Mouse (Mus musculus) heart, adult 8-10 months (tissue): ENCODE measurements at regions not wholly inside any gene's neighbourhood (a gene's known extent, or its start where the extent isn't known, plus 50 kb on each side); places are given as distances from the start of the nearest gene placed in this dataset.
"Not testable (repeated sequence)": the region's sequence is repeated elsewhere in the genome, so short reads cannot be mapped to it uniquely, and the experiment has no call there.

Experiments
- DNase-seq: peaks from one replicate; pipeline ENCODE4 v3.0.0; 2022; ENCODE audit warnings: low spot score

DNA sequence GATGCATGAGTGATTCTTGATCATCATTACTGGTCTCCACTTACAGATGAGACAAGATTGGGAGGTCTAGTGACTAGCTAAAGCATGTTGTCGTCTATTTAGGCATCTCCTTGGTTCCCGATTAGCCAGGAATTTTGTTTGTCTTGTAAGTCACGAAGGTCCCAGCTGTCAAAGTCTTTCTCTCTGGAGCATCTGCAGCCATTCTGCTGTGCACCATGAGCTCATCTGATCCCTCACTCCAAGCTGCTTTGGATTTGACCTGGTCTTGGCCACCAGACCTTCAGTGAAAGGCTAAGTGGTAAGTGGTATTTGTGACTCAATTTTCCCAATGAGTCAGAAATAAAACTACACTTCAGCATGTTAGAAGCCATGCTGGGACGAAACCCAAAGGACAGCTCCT, 53.3 kb upstream of the Creb5 start:
- peak; percentile 3 for DNase-seq

DNA sequence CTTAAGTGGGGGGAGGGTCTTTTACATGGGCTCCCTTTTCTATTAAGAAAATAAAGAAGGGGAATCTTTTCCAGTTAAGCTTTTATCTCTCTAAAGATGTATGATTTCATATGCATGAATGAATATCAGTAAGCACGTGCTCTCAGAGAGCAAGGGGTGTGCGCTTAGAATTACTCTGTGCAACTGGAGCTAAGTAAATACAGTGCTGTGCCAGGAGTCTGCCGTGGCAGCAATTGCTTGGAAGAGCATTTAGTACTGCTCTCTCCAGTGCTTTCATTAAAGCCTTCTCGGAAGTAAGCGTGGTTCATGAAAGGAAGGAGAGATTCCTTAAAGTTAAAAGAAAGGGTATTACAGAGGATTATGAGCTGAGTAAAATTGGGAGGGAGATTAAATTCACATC, 54.5 kb upstream of the Creb5 start:
- DNase-seq: no peak

DNA sequence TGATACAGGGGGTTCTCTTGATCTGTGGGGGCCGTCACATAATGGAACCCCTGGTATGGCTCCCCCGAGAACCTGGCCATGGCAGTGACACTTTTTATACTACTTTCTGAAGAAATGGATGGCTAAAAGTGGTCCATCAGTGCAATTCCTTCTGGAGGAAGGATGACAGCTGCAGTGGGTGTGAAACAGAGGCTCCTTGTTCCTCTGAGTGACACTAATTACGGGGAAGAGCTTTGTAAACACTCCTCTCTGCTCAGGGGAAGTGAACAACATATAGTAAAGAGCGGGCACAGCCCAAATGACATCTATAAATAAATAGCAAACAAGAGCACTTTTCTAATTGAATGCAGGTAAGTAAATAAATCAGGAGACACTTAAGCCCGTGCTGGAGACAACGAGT, 57.7 kb upstream of the Creb5 start:
- no peak for DNase-seq

DNA sequence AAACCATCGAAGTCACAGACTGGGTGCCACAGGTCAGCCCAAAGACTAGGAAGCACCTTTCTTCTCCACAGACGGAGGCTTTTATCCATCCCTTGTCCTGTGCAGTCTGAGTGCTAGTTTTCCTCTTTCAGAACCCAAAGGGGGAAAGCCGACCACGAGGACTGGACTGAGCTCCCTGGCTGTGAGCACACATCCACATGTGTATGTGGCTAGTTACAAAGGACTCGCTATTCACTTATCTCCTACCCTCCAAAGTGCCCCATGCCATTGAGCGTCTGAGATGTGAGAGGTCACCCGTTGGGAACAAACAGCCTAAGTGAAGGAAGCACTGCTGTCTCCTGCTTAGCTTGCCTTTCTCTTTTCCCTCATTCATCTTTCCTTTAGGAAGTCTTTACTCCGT, 65.0 kb upstream of the Creb5 start:
- no peak for DNase-seq

DNA sequence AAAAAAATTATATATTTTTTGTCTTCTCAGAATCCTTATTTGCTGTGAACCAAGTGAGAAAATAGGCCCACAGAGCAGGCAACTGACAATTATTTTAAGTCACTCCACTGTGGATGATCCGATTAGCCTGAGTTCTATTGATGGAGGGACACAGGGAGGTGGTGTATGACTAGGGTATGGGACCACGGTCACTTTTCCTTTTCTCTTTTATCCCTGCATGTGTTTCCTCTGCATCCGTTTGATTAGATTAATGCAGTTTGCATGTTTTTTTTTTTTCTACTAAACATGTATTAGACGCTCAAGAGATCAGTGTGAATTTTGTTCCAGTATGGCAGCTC, 65.4 kb upstream of the Creb5 start:
- no peak for DNase-seq

DNA sequence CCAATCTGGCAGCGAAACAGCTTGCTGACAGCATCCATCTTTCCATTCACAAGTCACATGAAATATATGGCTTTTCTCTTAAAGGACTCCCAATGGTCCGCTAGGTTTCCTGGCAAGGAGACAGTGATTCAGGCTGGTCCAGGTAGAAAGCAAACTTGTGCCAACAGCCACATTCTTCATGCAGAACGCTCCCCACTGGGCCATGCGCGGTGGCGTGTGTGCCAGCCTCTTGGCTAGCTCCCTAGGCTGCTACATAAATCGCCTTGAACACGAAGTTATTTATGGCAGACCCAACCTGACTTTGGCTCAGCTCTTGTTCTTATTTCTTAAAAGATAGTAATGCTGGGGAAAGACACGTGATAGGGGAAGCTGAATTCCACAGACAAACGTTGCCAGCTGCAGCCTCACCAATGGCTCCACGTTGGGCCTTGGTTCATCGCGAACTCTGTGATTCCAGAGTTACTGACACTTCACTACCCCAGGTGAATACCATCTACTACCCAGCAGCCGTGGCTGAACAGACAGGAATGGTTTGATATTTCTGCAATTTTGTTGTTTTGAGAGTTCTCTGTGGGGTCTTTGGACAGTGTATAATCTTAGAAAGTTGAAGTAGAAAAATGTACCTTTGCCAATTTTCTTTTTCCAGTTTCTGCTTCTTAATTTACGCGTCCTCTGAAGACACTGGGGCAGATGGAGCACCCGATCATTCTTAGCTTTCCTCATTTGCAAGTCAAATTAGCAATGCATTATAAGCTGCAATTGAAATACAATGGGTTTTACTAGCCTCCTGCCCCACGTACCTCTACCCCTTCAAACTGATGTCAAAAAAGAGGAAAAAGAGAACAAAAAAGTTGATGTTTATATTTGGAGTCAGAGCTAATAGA, 66.0 kb upstream of the Creb5 start:
- DNase-seq: no peak

DNA sequence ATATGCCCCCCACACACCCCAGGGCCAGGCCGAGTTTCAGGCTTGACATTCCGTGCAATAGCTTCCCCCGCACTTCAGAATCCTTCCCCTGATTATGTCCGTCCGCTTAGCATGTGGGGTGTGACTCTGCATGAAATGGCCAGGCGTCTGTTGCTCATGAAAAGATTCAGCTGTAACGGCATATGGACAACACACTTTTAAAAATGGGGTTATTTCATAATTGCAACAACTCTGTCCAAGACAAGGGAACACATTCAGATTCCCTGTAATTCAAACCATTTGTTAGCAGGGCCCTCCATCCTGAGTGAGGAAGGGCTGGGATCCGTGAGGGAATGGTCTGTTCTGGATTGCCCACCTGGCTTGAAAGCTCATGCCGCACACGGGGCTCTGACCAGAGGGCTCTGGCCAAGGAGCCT, 68.2 kb upstream of the Creb5 start:
- DNase-seq: peak; percentile 58

DNA sequence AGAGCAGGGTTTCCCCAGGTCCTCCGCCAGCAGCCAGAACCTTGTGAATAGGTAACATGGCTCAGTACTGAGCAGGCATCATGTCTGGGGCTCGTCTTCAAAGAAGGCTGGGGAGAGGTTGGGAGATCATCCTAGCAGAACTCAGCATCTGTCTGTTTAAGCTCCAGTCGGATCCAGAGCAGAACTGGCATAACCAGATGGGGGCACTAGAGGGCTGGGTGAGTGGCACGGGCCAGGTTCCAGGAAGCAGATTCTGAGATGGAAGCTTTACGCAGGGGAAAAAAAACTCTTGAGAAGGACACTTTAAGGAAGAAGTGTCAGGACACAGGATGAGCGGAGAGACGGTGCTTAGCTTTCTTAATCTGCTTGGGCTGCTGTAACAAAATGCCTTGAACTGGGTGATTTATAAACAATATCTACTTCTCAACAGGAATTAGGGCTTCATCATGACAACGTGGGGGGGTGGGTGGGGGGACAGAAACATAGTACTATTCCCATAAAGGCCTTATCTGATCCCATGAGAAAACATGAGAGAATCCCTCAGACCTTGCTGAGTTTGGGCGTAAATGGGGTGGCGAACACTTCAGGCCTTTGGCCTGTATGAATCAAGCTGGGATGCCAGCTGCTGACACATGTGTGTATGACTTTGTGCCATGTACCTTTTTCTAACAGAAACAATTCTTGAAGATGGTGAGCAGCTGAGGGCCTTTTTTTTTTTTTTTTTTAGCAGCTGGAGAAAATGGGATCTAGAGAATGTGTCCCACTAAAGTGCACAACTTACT, 69.6 kb upstream of the Creb5 start:
- peak; percentile 11 for DNase-seq

DNA sequence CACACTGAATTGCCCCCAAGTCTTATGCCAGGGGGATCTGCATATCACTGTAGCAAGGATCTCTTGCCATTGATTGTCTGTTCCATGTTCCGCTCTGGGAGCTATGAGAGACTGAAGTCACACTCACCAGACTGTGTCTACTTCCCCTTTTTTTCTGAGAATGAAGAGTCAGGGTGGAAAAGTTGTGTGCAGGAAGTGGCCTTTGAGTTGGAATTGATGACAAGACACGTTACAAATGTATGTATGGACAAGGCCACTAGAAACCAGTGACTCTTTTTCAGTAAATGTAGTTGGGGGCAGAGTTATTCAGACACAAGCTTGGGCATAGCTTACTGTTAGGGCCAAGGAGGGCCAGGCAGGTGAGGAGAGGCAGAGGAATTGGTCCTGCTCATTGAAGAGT, 70.4 kb upstream of the Creb5 start:
- DNase-seq: no peak

DNA sequence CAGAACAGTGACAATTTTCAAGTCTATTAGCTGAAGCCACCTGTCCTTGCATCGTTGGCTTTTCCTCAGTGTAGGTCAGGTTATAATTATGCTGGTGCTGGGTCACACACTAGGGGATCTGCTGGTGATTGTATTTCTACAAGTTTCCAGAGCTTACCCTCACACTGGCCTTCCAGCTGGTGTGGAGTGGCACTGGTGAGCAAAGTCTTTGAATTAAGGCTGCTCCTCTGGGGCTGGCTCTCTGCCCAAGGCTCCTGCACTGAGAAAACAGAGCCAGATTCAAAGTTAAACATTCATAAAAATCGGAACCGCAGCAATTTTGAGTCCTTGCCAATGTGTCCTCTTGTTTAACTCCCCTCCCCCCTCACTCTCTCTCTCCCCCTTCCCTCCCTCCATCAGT, 75.7 kb upstream of the Creb5 start:
- DNase-seq: no peak

DNA sequence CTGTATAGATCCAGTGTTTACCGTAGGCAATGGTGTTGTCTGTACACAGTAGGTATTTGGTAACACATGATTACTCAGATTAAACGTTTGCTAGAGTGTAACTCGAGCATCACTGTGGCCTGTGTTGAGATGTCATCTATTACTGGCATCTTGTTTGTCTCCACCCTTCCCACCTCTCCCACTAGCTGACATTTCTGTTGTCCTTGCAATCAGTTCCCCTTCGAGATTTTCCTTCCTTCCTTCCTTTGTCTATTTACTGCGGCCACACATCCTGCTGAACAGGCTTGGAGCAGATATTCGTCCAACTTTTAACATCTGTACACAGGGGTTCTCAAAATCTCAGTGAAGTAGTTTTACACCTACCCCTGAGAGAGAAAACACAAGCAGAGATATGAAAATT, 77.7 kb upstream of the Creb5 start:
- DNase-seq: no peak

DNA sequence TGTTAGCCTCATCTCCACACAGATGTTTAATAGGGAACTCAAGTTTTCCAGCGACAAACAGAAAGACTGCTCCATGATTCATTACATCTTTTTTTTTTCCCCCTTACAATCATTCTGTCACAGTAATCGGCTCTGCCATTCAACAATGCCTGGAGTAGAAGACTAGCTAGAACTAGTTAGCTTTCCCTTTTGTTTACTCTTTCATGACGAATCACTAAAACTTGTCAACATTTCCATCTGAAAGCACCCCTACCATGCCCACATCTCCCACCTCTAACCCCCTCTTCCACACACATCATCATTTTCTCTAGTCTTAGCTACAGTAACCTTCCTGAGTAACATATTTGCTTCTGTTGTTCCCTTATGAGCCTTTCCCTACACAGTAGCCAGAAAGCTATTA, 78.6 kb upstream of the Creb5 start:
- no peak for DNase-seq

DNA sequence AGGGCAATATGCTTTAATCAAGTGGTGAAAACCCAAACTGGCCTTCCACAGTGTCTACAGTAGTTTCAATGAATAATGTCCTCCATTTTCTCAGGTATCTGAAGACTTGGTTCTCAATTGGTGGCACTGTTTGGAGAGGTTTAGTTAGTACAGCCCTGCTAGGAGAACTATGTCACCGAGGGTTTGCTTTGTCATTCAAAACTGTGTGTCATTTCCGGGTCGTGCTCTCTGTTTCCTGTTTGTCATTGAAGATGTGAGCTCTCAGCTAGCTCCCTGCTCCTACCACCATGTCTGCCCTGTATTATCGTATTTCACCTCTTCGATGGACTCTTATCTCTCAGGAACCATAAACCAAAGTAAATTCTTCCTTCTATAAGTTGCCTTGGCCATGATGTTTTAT, 79.3 kb upstream of the Creb5 start:
- no peak for DNase-seq

DNA sequence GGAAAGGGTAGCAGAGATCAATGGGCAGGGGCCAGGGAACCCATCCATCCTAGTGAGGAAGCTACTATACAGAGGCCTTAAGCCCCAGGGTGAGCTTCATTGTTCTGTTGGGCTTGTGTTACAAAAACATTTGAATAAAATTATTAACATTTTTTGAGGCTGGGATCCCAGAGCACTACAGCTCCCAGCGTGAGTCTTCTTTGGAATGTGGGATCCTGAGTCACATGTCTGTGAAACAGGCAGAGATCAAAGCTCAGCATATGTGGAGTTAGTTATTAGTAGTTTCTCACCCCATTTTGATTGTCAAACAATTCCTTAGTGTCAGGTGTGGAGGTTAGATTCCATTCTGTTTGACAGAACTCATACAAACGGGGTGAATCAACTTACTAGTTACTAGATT, 79.7 kb upstream of the Creb5 start:
- DNase-seq: no peak

DNA sequence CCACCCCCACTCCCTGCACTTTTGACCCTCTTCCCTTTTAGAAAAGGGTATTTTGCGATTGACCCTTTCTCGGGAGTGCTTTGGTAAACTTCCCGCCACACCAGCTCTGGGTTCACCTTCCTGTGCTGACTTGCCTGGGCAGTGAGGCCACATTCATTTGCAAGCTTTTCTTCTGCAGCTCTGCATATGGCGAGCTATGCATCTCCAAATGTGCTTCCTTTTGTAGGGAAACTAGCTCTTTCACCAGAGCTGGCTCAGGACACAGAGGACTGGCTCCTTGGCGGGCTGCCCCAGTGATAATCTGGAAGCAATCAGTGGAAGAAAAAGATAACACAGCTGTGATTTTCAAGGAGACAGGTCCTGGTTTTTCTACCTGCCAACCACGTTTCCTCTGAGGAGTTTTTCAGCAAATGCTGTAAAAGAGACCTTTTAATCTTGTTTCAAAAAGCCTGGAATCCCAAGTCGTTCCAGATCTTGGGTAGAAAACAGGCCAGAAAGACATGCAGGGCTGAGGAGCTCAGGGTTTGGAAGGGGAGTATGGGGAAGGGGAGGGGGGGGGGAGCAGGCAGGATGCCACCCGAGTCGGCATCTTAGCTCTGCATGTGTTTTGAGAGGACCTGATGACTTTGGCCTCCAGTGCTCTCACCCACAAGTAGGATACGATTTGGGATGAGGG, 85.7 kb upstream of the Creb5 start:
- no peak for DNase-seq

DNA sequence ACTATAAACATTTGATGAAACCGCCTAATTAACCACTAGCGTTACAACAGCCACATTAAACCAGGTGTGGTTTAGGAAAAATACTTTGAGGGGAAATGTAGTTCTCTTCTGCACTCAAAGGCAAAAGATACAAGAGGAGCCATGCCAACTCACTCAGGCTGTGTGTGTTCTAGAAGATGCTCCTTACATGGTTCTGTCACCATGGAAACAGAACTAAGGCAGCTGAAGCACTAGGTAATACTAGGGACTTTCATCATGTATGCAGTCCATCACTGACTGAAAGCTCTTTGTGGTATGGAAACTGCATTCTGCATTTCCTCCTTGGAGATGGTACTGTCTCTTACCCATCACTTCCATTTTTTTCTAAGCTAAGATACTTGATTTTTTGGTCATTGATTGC, 87.6 kb upstream of the Creb5 start:
- no peak for DNase-seq

DNA sequence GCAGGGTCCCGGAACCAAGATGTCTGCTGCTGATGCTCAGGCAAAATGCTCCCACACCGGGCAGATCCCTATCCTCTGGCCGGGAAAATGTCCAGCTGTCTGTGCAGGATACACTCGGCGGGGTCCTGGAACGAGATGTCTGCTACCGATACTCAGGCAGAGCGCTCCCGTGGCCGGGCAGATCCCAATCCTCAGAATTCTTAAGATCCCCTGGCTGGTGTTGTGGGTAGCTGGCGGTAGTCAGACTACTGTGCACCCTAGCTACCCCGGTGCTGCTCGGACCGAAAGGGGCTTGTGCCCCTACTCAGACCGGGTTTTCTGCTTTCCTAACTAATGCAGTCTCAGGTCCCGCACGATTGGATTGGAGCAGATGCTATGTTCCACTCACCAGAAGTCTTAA, 104.9 kb upstream of the Creb5 start:
- DNase-seq: not testable (repeated sequence)

DNA sequence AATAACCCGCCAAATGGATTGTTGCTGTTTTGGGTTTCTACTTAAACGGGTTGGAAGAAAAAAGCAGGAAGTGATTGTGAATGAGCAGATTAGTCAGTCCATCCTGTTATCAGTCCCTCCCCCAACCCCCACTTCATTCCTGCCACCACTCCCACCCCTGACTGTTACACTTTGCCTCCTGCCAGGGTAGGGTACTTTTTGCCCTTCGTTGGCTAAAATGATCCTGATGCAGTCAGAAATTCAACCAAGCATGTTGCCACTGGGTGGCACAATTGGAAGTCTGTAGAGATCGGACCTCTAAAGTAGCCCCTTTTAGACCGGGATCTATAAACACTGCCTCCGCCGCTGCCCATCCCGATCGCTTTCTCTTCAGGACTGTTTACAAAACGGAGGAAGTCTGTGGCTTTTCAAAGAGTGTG, 96.0 kb upstream of the Jazf1 start:
- DNase-seq: no peak

DNA sequence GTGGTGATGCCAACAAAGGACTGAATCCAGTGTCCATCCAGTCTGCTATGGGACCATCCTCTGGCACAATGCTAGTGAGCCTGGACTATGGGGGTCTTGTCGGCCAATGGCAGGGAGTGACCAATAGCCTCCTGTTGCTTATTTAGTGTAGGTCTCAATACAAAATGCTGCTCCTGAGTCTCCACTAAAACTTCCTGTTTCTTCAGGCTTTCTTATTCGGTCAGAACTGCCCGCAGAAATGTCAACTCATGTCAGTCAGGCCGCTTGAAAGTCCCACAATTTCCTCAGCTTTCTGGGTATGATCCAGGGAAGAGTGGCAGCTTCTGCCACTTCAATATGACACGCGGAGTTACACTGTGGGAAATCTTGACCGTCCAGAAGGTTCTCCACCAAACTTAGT, 94.7 kb upstream of the Jazf1 start:
- DNase-seq: no peak

DNA sequence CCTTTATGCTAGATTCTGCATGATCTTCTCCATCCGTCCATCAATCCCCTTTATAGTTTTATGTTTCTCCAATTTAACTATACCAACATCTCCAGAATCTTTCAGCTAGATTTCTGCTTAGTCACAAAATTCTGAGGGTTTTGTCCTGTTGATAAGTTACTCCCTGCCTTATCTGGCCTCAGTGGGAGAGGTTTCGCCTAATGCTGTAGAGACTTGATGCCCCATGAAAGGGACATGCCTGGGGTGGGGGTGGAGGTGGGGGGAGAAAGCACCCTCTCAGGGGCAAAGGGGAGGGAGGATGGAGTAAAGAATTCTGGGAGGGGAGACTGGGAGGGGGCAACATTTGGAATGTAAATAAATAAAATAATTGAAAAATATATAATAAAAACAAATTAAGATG, 93.2 kb upstream of the Jazf1 start:
- no peak for DNase-seq

DNA sequence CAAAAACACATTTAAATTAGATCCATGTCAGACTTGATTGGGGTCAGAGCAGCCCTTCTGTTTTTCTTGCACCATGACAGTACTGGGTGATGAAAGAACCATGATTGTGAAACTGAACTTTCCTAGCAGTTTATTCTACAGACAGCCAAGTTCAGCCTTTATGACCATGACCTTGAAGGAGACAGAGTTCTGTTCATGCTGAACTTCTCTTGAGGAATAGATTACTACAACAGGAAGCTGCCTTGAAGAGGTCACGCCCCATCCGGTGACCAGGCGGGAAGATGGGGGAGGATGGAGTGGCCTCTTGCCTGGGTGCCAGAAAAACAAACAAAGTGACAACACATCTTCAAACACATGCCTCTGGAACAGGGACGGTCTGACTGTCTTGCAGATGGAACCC, 86.2 kb upstream of the Jazf1 start:
- DNase-seq: no peak

DNA sequence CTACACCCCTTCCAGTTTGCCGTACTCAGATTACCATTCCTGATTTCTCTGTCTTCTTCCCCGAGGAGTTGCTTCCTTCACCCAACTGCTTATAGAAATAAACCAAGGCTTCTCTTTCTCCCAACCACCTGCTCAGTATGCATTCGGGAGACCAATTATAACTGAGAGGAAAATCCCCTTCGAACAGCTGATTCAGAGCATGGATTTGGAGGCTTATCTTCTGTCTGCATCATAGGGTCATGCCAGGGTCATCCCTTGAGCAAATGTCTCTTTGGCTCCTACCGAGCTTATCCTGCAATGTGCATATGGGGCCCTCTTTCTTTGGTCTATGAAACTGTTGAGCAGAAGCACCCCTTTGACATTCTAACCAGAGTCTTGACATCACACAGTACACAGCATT, 79.0 kb upstream of the Jazf1 start:
- no peak for DNase-seq
